Mouse (Mus musculus): ENCODE data around the gene Zc3h7b. TPM values are rescaled to one million over a fixed set of nuclear protein-coding genes. Genes with fewer than 3 reads are reported as not detected.
"Not testable (repeated sequence)": the region's sequence is repeated elsewhere in the genome, so short reads cannot be mapped to it uniquely, and the experiment has no call there.

Gene Zc3h7b
- polyA plus RNA-seq, 1 experiment from 2014 or later: 41.5 TPM

DNA sequence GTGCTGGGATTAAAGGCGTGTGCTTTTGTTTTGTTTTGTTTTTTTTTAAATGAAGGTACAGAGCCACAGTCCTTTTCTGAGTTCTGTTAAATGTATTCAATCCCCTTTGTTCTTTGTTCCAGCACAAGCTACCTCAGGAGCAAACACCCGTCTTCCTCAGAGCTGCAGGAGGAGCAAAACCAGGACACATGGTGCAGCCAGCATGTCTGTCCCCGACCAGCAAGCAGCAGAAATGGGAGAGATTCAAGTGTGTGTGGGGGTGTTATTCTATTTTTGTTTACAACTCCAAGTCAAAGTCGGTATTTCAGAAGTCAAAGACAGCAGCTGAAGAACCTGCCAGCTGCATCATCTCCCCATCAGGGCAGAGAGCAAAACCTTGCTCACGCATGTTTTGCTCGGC, 31.1 kb upstream of the Zc3h7b start:
- H3K9ac ChIP-seq: no peak overlapping the region
- H3K4me3 ChIP-seq: no peak overlapping the region
- no peaks in the 10 kb centered on the region for H3K27me3 ChIP-seq
- no peaks in the 10 kb centered on the region for H3K9me3 ChIP-seq (replicated peaks)
- WGBS: 90% methylated on average over 6 of the region's 6 CpGs
- H3K4me1 ChIP-seq: peaks cover 9% of the 10 kb centered on the region; the same call in 1 of the 2 replicates
- H3K36me3 ChIP-seq (ENCODE audit: poor library complexity, severe bottlenecking): peaks cover 93% of the 10 kb centered on the region
- ATAC-seq: no peak
- no peak overlapping the region for H3K4me2 ChIP-seq
- no peak overlapping the region; the same call in 1 of the 2 replicates for H3K27ac ChIP-seq

DNA sequence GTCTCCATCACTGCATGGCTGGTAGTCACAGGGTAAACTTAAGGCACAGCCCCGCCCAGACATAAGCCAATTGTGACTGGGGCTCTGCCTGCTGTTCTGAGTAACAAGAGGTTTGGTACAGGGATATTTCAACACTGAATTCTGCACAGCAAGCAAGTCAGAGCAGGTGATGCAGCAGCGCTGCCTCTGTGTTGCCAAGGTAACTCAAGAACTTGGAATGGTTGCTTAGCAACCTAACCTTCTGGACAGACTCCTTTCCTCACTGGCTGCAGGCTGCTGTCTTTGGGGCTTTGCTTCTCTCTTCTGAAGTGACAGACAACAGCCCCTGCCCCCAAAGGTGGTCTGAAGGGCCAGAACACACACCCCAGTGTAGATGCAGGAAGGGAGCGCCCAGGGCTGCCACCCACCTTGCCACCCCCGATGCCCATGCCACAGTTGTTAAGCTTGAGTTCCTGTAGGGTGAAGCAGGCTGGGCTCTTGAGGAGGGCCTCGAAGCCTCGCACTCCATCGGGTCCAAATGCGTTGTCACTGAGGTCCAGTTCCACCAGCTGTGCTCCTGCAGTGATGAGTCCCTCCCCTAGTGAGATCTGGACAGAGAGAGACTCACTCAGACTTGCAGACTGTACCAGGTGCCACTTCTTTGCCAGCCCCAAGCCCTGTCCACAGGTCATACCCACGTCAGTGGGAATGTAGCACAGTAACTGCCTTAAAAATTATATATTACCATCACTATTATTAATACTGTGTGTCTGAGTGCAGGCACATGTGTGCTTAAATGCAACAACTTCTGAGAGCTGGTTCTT, 26.3 kb upstream of the Zc3h7b start:
- no peaks in the 10 kb centered on the region for H3K9me3 ChIP-seq (replicated peaks)
- H3K4me3 ChIP-seq: no peak overlapping the region
- H3K9ac ChIP-seq: 0 out of 2 replicates have a peak overlapping the region, but pooled peaks have one; percentile 16
- 77% methylated on average over 9 of the region's 9 CpGs for WGBS
- ATAC-seq: peak; percentile 75
- H3K4me2 ChIP-seq: peak overlapping the region; percentile 20
- H3K27ac ChIP-seq: peak overlapping the region; percentile 83
- H3K4me1 ChIP-seq: peaks cover 9% of the 10 kb centered on the region; the same call in 1 of the 2 replicates
- no peaks in the 10 kb centered on the region for H3K27me3 ChIP-seq
- peaks cover 95% of the 10 kb centered on the region for H3K36me3 ChIP-seq (ENCODE audit: poor library complexity, severe bottlenecking)

DNA sequence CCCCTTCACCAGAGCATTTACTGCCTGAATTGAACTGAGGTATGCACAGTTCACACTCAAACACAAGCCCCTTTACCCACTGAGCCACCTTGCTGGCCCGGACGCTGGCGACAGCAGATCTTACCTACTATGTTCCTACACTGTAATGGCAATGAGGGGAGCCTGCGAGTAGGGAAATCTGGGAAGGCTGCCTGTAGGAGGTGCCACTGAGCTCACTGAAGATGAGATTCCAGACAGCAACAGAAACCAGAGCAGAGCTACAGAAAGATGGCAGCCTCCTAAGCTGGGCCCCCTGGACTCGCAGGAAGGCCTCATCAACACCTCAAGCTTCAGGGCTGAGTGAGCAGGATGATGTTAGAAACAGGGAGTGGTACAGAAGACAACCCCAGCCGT, 25.7 kb upstream of the Zc3h7b start:
- Histone ChIP-seq H3K9ac (no peak overlapping the region), H3K27ac (peak overlapping the region; percentile 83), H3K27me3 (no peaks in the 10 kb centered on the region), H3K4me2 (no peak overlapping the region), H3K9me3 (replicated peaks) (no peaks in the 10 kb centered on the region), H3K36me3 (ENCODE audit: poor library complexity, severe bottlenecking) (peaks cover 95% of the 10 kb centered on the region), H3K4me3 (no peak overlapping the region), H3K4me1 (peaks cover 9% of the 10 kb centered on the region; the same call in 1 of the 2 replicates)
- no peak for ATAC-seq
- 90% methylated on average over 6 of the region's 6 CpGs for WGBS

DNA sequence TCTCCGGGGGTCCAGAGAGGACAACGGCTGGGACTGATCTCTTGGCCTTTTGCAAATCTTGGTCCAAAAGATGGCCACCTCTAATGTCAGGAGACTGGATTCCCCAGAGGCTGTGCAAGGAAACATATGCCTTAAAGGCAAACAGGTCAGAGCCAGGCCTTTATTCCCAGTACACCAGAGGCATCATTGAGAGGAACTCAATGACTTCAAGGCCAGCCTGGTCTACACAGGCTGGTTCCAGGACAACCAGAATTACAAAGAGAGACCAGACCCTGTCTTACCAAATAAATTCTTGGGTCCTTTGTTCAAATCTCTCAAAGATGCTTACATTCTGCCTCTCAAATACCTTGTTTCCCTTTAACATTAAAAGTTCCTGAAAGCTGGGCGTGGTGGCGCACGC, 22.5 kb upstream of the Zc3h7b start:
- no peaks in the 10 kb centered on the region for H3K9me3 ChIP-seq (replicated peaks)
- WGBS: 95% methylated on average over 5 of the region's 5 CpGs
- no peak for ATAC-seq
- H3K36me3 ChIP-seq (ENCODE audit: poor library complexity, severe bottlenecking): peaks cover 89% of the 10 kb centered on the region
- no peaks in the 10 kb centered on the region for H3K27me3 ChIP-seq
- H3K4me2 ChIP-seq: no peak overlapping the region
- H3K4me1 ChIP-seq: peaks cover 13% of the 10 kb centered on the region; the same call in 1 of the 2 replicates
- no peak overlapping the region for H3K4me3 ChIP-seq
- H3K9ac ChIP-seq: no peak overlapping the region
- no peak overlapping the region for H3K27ac ChIP-seq

DNA sequence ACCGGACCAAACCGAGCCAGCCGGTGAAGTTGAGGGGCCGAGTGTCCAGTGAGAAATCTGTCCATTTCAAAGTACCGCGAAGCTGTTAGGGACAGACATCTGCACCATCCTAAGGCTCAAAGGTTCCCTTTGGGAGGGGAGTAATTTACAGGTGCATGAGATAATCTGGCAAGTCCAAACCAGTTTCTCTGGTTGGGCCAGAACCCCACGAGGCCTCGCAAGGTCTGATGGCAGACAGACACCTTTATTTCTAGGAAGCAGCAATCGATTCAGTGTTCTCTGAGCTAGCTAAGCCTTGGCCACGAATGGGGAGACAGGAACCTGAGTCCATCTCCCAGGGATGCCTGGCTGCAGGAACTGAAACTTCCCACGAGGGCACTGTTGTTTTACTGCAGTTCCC, 21.2 kb upstream of the Zc3h7b start:
- no peak overlapping the region for H3K9ac ChIP-seq
- H3K9me3 ChIP-seq (replicated peaks): no peaks in the 10 kb centered on the region
- 95% methylated on average over 11 of the region's 11 CpGs for WGBS
- no peak overlapping the region for H3K4me3 ChIP-seq
- H3K27me3 ChIP-seq: no peaks in the 10 kb centered on the region
- H3K4me2 ChIP-seq: no peak overlapping the region
- H3K4me1 ChIP-seq: peaks cover 17% of the 10 kb centered on the region
- ATAC-seq: no peak
- no peak overlapping the region for H3K27ac ChIP-seq
- H3K36me3 ChIP-seq (ENCODE audit: poor library complexity, severe bottlenecking): peaks cover 76% of the 10 kb centered on the region

DNA sequence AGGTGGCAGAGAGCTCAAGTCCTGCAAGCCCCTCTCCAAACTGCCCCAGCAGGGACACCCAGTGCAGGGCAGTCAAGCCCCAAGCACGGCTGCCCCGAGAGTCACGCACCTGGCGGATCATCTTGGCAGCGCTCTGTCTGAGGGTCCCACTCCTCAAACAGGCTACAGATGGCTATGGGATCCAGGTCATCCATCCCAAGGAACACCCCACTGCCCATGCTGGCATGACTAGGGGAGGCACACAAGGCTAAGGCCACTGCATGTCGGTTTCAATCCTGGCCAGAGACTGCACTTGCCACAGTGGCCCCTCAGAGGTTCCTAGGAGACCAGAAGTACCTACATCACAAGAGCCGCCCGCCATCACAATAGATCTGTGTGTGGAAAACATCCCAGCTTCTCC, 18.9 kb upstream of the Zc3h7b start:
- peaks cover 53% of the 10 kb centered on the region for H3K36me3 ChIP-seq (ENCODE audit: poor library complexity, severe bottlenecking)
- no peak overlapping the region for H3K27ac ChIP-seq

DNA sequence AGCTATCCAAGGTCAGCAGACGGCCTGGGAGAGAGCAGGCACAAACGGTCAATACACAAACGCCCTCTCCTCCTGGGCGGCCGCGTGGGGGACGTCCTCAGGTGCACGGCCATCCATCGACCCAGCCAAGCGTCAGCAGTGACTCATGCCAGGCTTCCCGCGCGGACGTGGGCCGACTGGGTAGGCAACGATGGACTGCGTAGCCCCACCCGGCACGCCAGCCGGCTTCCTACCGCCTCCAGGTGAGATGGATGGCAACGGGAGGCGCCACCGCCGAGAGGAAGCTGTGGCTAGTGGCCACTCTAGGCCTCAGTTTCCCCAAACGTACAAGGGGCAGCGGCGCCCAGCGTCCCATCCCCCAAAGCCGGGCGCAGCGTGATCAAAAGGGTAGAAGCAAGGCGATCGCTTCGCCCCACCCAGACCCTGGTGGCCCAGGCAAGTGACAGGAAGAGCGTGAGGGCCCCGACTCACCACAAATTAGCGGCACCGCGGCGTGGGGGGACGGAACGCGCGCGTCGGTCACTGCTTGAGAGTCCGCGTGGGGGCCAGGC, 15.5 kb upstream of the Zc3h7b start:
- no peaks in the 10 kb centered on the region for H3K27me3 ChIP-seq
- H3K4me1 ChIP-seq: peaks cover 22% of the 10 kb centered on the region
- peak overlapping the region; percentile 100 for H3K4me3 ChIP-seq
- ATAC-seq: peak; percentile 14; the same call in 1 of the 2 replicates
- peak overlapping the region; percentile 96 for H3K9ac ChIP-seq
- no peaks in the 10 kb centered on the region for H3K9me3 ChIP-seq (replicated peaks)
- peaks cover 19% of the 10 kb centered on the region for H3K36me3 ChIP-seq (ENCODE audit: poor library complexity, severe bottlenecking)
- peak overlapping the region; percentile 95 for H3K4me2 ChIP-seq
- WGBS: under 1% methylated on average over 49 of the region's 49 CpGs
- peak overlapping the region; percentile 68 for H3K27ac ChIP-seq

More for the DNA sequence above, 18.9 kb upstream of the Zc3h7b start:
- H3K4me3 ChIP-seq: no peak overlapping the region
- H3K9me3 ChIP-seq (replicated peaks): no peaks in the 10 kb centered on the region
- no peak overlapping the region for H3K9ac ChIP-seq
- 93% methylated on average over 8 of the region's 8 CpGs for whole genome bisulfite sequencing
- no peak overlapping the region for H3K4me2 ChIP-seq
- peaks cover 22% of the 10 kb centered on the region for H3K4me1 ChIP-seq
- H3K27me3 ChIP-seq: no peaks in the 10 kb centered on the region
- ATAC-seq: no peak

DNA sequence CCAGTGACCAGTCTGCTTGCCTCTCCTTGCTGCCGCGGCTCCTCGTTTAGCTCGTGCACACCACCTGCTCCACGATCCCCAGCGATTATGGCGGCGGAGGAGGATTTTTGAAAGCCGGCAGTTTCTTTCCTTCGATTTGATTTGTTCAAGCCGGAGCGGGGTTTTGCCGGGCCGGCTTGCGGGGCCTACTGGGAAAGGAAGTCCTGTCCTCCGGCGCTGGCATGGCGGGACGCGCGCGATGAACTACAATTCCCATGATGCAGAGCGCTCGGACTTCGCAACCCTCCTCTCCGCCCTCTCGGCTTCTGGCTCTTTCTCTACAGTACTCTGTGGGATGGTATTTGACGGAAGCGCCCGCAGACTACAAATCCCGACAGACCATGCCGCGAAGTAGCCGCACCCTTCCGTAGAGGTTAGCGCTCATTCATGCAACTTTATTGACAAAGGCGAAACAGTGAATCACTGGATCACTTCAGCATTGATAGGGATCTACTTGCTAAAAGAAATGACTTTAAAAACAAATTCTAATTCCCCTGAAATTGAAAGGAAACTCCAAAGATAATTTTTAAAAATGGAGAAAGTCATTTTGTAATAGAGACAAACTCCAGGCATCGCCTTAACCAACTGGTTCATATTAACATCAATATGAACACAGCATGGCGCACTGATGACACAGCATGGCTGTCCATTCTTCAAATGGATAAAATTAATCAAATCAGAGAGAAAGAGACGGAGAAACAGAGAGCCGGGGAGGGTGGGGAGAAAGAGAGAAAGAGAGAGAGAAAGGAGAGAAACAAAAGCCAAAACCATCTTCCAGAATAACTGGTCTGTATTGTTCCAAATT, 14.8 kb upstream of the Zc3h7b start:
- WGBS: 5% methylated on average over 41 of the region's 41 CpGs
- H3K4me1 ChIP-seq: peaks cover 22% of the 10 kb centered on the region
- peak overlapping the region; percentile 96 for H3K9ac ChIP-seq
- peak overlapping the region; percentile 100 for H3K4me3 ChIP-seq
- H3K4me2 ChIP-seq: peak overlapping the region; percentile 95
- no peaks in the 10 kb centered on the region for H3K9me3 ChIP-seq (replicated peaks)
- ATAC-seq: peak; percentile 100
- peaks cover 14% of the 10 kb centered on the region for H3K36me3 ChIP-seq (ENCODE audit: poor library complexity, severe bottlenecking)
- H3K27ac ChIP-seq: peak overlapping the region; percentile 68
- H3K27me3 ChIP-seq: no peaks in the 10 kb centered on the region

DNA sequence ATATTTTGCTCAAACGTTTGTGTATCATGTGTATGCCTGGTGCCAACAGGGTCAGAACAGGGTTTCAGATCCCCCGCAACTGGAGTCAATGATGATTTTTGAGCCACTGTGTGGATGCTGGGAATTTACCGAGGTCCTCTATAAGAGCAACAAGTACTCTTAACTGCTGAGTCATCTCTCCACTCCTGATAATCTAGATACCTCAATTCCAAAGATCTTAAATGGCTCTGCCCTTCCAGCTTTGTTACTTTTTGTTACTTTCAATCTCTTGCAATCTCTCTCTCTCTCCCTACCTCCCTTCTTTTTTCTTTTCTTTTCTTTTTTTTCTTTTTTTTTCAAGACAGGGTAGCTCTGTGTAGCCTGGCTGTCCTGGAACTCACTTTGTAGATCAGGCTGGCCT, 9.8 kb upstream of the Zc3h7b start:
- Histone ChIP-seq H3K9ac (no peak overlapping the region), H3K27me3 (no peaks in the 10 kb centered on the region), H3K4me3 (no peak overlapping the region), H3K4me1 (no peaks in the 10 kb centered on the region), H3K4me2 (no peak overlapping the region), H3K9me3 (replicated peaks) (no peaks in the 10 kb centered on the region), H3K36me3 (ENCODE audit: poor library complexity, severe bottlenecking) (no peaks in the 10 kb centered on the region), H3K27ac (no peak overlapping the region)
- ATAC-seq: no peak
- 67% methylated on average over 3 of the region's 3 CpGs for WGBS

DNA sequence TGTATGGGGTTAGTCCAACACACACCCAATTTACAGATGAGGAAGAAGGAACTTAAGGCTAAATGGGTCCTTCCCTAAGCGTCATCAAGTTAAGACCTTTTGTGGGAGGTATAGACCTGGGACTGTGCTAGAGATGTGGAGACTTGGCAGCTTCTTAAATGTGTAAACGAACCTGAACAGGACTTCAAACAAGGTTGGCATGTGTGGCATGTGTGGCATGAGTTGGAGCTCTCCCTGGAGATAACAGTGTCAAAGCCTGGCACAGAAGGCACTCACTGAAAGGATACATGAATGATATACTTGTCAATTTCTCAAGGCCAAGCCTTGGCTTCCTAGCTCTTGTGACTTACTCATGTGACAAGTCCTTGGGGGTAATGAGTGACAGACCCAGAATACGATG, 5.6 kb upstream of the Zc3h7b start:
- Histone ChIP-seq H3K9ac (no peak overlapping the region), H3K27ac (no peak overlapping the region), H3K36me3 (ENCODE audit: poor library complexity, severe bottlenecking) (no peaks in the 10 kb centered on the region), H3K27me3 (no peaks in the 10 kb centered on the region), H3K4me3 (no peak overlapping the region), H3K4me2 (no peak overlapping the region), H3K4me1 (peaks cover 4% of the 10 kb centered on the region), H3K9me3 (replicated peaks) (no peaks in the 10 kb centered on the region)
- ATAC-seq: no peak
- 81% methylated on average over 3 of the region's 3 CpGs for WGBS

DNA sequence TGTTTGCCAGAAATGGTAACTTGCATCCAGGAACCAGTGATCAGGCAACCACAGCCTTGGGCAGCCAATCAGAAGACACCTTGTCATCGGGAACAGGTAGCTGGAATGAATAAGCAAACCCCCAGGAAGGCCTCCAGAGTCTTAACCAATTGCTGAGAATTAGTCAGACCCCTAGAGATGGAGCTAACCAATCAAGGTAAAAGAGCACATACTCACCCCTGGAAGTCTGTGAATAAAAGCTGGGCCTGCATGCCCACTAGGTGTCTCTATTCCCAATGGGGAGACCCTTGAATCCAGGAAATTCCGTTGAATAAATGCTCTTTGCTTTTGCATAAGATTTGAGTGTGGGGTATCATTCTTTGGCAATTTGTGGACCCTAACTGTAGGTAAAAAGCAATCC, 4.9 kb upstream of the Zc3h7b start:
- H3K27me3 ChIP-seq: no peaks in the 10 kb centered on the region
- no peak overlapping the region for H3K4me3 ChIP-seq
- no peak overlapping the region for H3K4me2 ChIP-seq
- H3K9me3 ChIP-seq (replicated peaks): no peaks in the 10 kb centered on the region
- ATAC-seq: no peak
- no peaks in the 10 kb centered on the region for H3K36me3 ChIP-seq (ENCODE audit: poor library complexity, severe bottlenecking)
- WGBS: 2% methylated on average over 2 of the region's 2 CpGs
- no peak overlapping the region for H3K27ac ChIP-seq
- peaks cover 6% of the 10 kb centered on the region for H3K4me1 ChIP-seq
- no peak overlapping the region for H3K9ac ChIP-seq

DNA sequence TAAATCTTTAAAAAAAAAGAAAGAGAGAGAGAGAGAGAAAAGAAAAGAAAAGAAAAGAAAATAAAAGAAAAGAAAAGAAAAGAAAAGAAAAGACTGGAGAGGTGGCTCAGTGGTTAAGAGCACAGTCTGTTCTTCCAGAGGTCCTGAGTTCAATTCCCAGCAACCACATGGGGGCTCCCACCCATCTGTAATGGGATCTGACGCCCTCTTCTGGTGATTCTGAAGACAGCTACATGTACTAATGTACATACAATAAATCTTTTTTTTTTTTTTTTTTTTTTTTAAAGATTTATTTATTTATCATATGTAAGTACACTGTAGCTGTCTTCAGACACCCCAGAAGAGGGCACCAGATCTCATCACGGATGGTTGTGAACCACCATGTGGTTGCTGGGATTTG, 2.5 kb upstream of the Zc3h7b start:
- not testable (repeated sequence) for H3K9me3 ChIP-seq (replicated peaks); H3K27me3 ChIP-seq; H3K9ac ChIP-seq; H3K4me2 ChIP-seq; H3K36me3 ChIP-seq (ENCODE audit: poor library complexity, severe bottlenecking); H3K27ac ChIP-seq; H3K4me3 ChIP-seq; ATAC-seq
- H3K4me1 ChIP-seq: peaks cover 19% of the 10 kb centered on the region
- whole genome bisulfite sequencing: 39% methylated on average over 2 of the region's 2 CpGs

All from forebrain, embryonic 13.5 days (tissue).